Mouse (Mus musculus) MEL (cell line): ENCODE measurements around the gene Ccndbp1. TPM values are rescaled to one million over a fixed set of nuclear protein-coding genes. Genes with fewer than 3 reads are reported as not detected.
A peak's percentile ranks its signal among the peaks of the same experiment; 100 is the strongest.

Source experiments
- DNase-seq: peaks from one replicate; pipeline ENCODE4 v3.0.0; 2011; ENCODE audit warnings: low read depth, low spot score
- H3K27ac ChIP-seq: 2 replicates; pipeline ENCODE4 v1.5.1; 2012; ENCODE audit warnings: low read depth, mild to moderate bottlenecking, control low read depth, low read length, moderate library complexity; ENCODE audit not compliant: control insufficient read depth
- H3K27me3 ChIP-seq, 2 experiments: fragments of 150-350 bp in 1 of 2; sonication (generic) in 1 of 2; 2 replicates each; pipeline ENCODE4 v1.6.1; 2012; ENCODE audit warnings: low read length in 2 of 2, mild to moderate bottlenecking in 2 of 2, improper control_type of control experiment in 1 of 2, moderate library complexity in 1 of 2; ENCODE audit not compliant: insufficient read depth in 2 of 2, control insufficient read depth in 1 of 2
- H3K36me3 ChIP-seq, 2 experiments: 2 replicates each; pipeline ENCODE4 v1.6.1; 2012 to 2014; ENCODE audit warnings: low read length in 2 of 2, improper control_type of control experiment in 1 of 2, inconsistent platforms in 1 of 2, mild to moderate bottlenecking in 1 of 2; ENCODE audit not compliant: insufficient read depth in 2 of 2, control insufficient read depth in 1 of 2
- H3K4me1 ChIP-seq, 2 experiments: fragments of 150-350 bp in 1 of 2; sonication (generic) in 1 of 2; 2 replicates each; pipeline ENCODE4 v1.6.1; 2012; ENCODE audit warnings: low read length in 2 of 2, improper control_type of control experiment in 1 of 2, mild to moderate bottlenecking in 1 of 2; ENCODE audit not compliant: insufficient read depth in 2 of 2, control insufficient read depth in 1 of 2
- H3K4me3 ChIP-seq, 2 experiments: fragments of 150-350 bp in 1 of 2; sonication (generic) in 1 of 2; 2 replicates each; pipeline ENCODE4 v1.5.1; 2012; ENCODE audit warnings: low read depth in 2 of 2, low read length in 2 of 2, mild to moderate bottlenecking in 2 of 2, moderate library complexity in 2 of 2, control low read depth in 1 of 2, improper control_type of control experiment in 1 of 2; ENCODE audit not compliant: control insufficient read depth in 1 of 2, insufficient read depth in 1 of 2
- H3K79me2 ChIP-seq: 2 replicates; pipeline ENCODE4 v1.6.1; 2012; ENCODE audit warnings: mild to moderate bottlenecking, low read length, moderate library complexity; ENCODE audit not compliant: control insufficient read depth, poor library complexity, insufficient read depth
- H3K9ac ChIP-seq: 2 replicates; pipeline ENCODE4 v1.6.1; 2012; ENCODE audit warnings: low read depth, mild to moderate bottlenecking, control low read depth, low read length, moderate library complexity; ENCODE audit not compliant: control insufficient read depth, poor library complexity, severe bottlenecking
- H3K9me3 ChIP-seq: fragments of 150-350 bp; sonication (generic); replicated peaks from 2 replicates; pipeline ENCODE4 v1.6.1; 2012; ENCODE audit warnings: mild to moderate bottlenecking, low read length, improper control_type of control experiment, moderate library complexity; ENCODE audit not compliant: insufficient read depth
- BHLHE40 ChIP-seq: IDR thresholded peaks from 2 replicates; pipeline ENCODE4 v1.6.1; 2012; ENCODE audit warnings: low read depth, mild to moderate bottlenecking, inconsistent platforms, low read length, improper control_type of control experiment, borderline replicate concordance
- CHD2 ChIP-seq: IDR thresholded peaks from 2 replicates; pipeline ENCODE4 v1.6.1; 2011; ENCODE audit warnings: low read length, improper control_type of control experiment
- CTCF ChIP-seq, 3 experiments: IDR thresholded peaks in 2 of 3; conservative IDR thresholded peaks in 1 of 3; 2 replicates each; pipeline ENCODE4 v1.5.1; 2011 to 2012; ENCODE audit warnings: low read length in 3 of 3, low read depth in 2 of 3, mild to moderate bottlenecking in 2 of 3, improper control_type of control experiment in 1 of 3, inconsistent platforms in 1 of 3, mixed read lengths in 1 of 3, moderate library complexity in 1 of 3; ENCODE audit not compliant: control insufficient read depth in 1 of 3, insufficient read depth in 1 of 3, poor library complexity in 1 of 3, severe bottlenecking in 1 of 3
- ETS1 ChIP-seq: IDR thresholded peaks from 2 replicates; pipeline ENCODE4 v1.6.1; 2012; ENCODE audit warnings: low read depth, mild to moderate bottlenecking, inconsistent platforms, low read length, improper control_type of control experiment, moderate library complexity
- GABPA ChIP-seq: IDR thresholded peaks from 2 replicates; pipeline ENCODE4 v1.6.1; 2012; ENCODE audit warnings: low read depth, mild to moderate bottlenecking, inconsistent platforms, low read length, improper control_type of control experiment, moderate library complexity
- HCFC1 ChIP-seq: IDR thresholded peaks from 2 replicates; pipeline ENCODE4 v1.6.1; 2012; ENCODE audit warnings: low read depth, mild to moderate bottlenecking, inconsistent platforms, low read length, improper control_type of control experiment, moderate library complexity
- JUND ChIP-seq: IDR thresholded peaks from 2 replicates; pipeline ENCODE4 v1.6.1; 2011; ENCODE audit warnings: low read depth, mild to moderate bottlenecking, improper control_type of control experiment, low read length
- MXI1 ChIP-seq: IDR thresholded peaks from 2 replicates; pipeline ENCODE4 v1.6.1; 2011; ENCODE audit warnings: mild to moderate bottlenecking, low read depth, low read length, improper control_type of control experiment
- MYB ChIP-seq: IDR thresholded peaks from 2 replicates; pipeline ENCODE4 v1.6.1; 2011; ENCODE audit warnings: mild to moderate bottlenecking, low read depth, low read length, improper control_type of control experiment
- MYC ChIP-seq: IDR thresholded peaks from 2 replicates; pipeline ENCODE4 v1.6.1; 2011; ENCODE audit warnings: low read depth, mild to moderate bottlenecking, low read length, improper control_type of control experiment, moderate library complexity
- NELFE ChIP-seq: IDR thresholded peaks from 2 replicates; pipeline ENCODE4 v1.6.1; 2011; ENCODE audit warnings: low read depth, low read length, improper control_type of control experiment
- NRF1 ChIP-seq: IDR thresholded peaks from 2 replicates; pipeline ENCODE4 v1.6.1; 2014; ENCODE audit warnings: low read depth, mild to moderate bottlenecking, inconsistent platforms, low read length, improper control_type of control experiment, moderate library complexity; ENCODE audit not compliant: poor library complexity, insufficient read depth, severe bottlenecking
- POLR2A ChIP-seq, 2 experiments: IDR thresholded peaks; 2 replicates each; pipeline ENCODE4 v1.6.1; 2011 to 2012; ENCODE audit warnings: low read length in 2 of 2, mild to moderate bottlenecking in 2 of 2, control low read depth in 1 of 2, improper control_type of control experiment in 1 of 2, low read depth in 1 of 2, moderate library complexity in 1 of 2; ENCODE audit not compliant: control insufficient read depth in 1 of 2, insufficient read depth in 1 of 2, poor library complexity in 1 of 2
- POLR2AphosphoS2 ChIP-seq: IDR thresholded peaks from 2 replicates; pipeline ENCODE4 v1.6.1; 2011; ENCODE audit warnings: low read length, improper control_type of control experiment
- RAD21 ChIP-seq: IDR thresholded peaks from 2 replicates; pipeline ENCODE4 v1.6.1; 2011; ENCODE audit warnings: mild to moderate bottlenecking, low read depth, low read length, improper control_type of control experiment
- RCOR1 ChIP-seq: IDR thresholded peaks from 2 replicates; pipeline ENCODE4 v1.6.1; 2012; ENCODE audit warnings: low read depth, mild to moderate bottlenecking, inconsistent platforms, low read length, improper control_type of control experiment
- SIN3A ChIP-seq: IDR thresholded peaks from 2 replicates; pipeline ENCODE4 v1.6.1; 2012; ENCODE audit warnings: low read length, improper control_type of control experiment, inconsistent platforms
- SMC3 ChIP-seq: IDR thresholded peaks from 2 replicates; pipeline ENCODE4 v1.6.1; 2011; ENCODE audit warnings: low read depth, low read length, improper control_type of control experiment
- TAL1 ChIP-seq: IDR thresholded peaks from 2 replicates; pipeline ENCODE4 v1.6.1; 2012; ENCODE audit warnings: mild to moderate bottlenecking, inconsistent platforms, low read length, moderate library complexity, mixed read lengths
- TBP ChIP-seq: IDR thresholded peaks from 2 replicates; pipeline ENCODE4 v1.8.0; 2011; ENCODE audit warnings: low read depth, low read length, improper control_type of control experiment
- TCF12 ChIP-seq: IDR thresholded peaks from 2 replicates; pipeline ENCODE4 v1.6.1; 2014; ENCODE audit warnings: low read depth, mild to moderate bottlenecking, inconsistent platforms, low read length, improper control_type of control experiment, moderate library complexity
- USF1 ChIP-seq: IDR thresholded peaks from 2 replicates; pipeline ENCODE4 v1.6.1; 2014; ENCODE audit warnings: low read depth, mild to moderate bottlenecking, inconsistent platforms, low read length, improper control_type of control experiment, moderate library complexity
- ZNF384 ChIP-seq: IDR thresholded peaks from 2 replicates; pipeline ENCODE4 v1.6.1; 2012; ENCODE audit warnings: low read depth, mild to moderate bottlenecking, inconsistent platforms, low read length, improper control_type of control experiment
- polyA plus RNA-seq, 2 experiments: library from polyadenylated mRNA; stranded (reverse) in 1 of 2; unstranded in 1 of 2; fragments of >175 nt in 1 of 2; fragments of >200 nt in 1 of 2; gene quantifications; 2 replicates each; pipeline versions ENCODE4 v1.2.1 to v1.2.4; 2012; ENCODE audit warnings: low replicate concordance in 2 of 2, low read depth in 1 of 2; ENCODE audit not compliant: insufficient read length in 2 of 2, insufficient read depth in 1 of 2, missing spikeins in 1 of 2
- total RNA-seq: library from RNA; depleted of rRNA; stranded (reverse); fragments of 300-350 nt; gene quantifications from 2 replicates; pipeline ENCODE4 v1.2.3, GENCODE M21; 2012

The Ccndbp1 gene
- total and polyA plus RNA-seq, 3 experiments = 25.7 to 250 (median 26.1) TPM

GRCm38 (mm10) chr2:120972964-120973363, 35.2 kb upstream of the Ccndbp1 start:
- no peak overlapping the region for H3K27ac ChIP-seq
- no peak overlapping the region for H3K9ac ChIP-seq
- DNase-seq = peak; percentile 45
- peaks cover 10% of the 10 kb centered on the region for H3K79me2 ChIP-seq
- H3K27me3 ChIP-seq = no peaks in the 10 kb centered on the region
- H3K9me3 ChIP-seq = no peaks in the 10 kb centered on the region
- H3K4me3 ChIP-seq = no peak overlapping the region
- H3K4me1 ChIP-seq = peaks cover 2 to 13% of the 10 kb centered on the region in 2 experiments
- peaks cover 0 to 21% of the 10 kb centered on the region in 2 experiments; a peak in 2 of 4 replicates for H3K36me3 ChIP-seq
- TF ChIP-seq ZNF384 (no peak), USF1 (no peak), TAL1 (no peak), NELFE (no peak), RAD21 (no peak)

- Histone ChIP-seq H3K79me2 (no peaks in the 10 kb centered on the region; the same call in 1 of the 2 replicates), H3K4me3 (peak overlapping the region; percentile 21 to 59), H3K27me3 (no peaks in the 10 kb centered on the region), H3K4me1 (peaks cover 0 to 15% of the 10 kb centered on the region in 2 experiments; a peak in 3 of 4 replicates), H3K9me3 (no peaks in the 10 kb centered on the region), H3K27ac (no peak overlapping the region), H3K36me3 (peaks cover 0 to 9% of the 10 kb centered on the region in 2 experiments; a peak in 2 of 4 replicates), H3K9ac (peak overlapping the region; percentile 79)
- peak; percentile 78 for DNase-seq
- TF ChIP-seq BHLHE40 (no peak), MYC (0 out of 2 replicates have a peak, but pooled peaks have one; percentile 21), MXI1 (no peak), SMC3 (peak; percentile 52), NELFE (no peak), TCF12 (no peak), CTCF (IDR thresholded peaks at IDR 0.05 in 2 of 3, conservative IDR thresholded peaks at IDR 0.05 in 1 of 3; ENCODE audit: control insufficient read depth in 1 of 3, insufficient read depth in 1 of 3, low read depth in 2 of 3, low read length in 3 of 3, poor library complexity in 1 of 3, severe bottlenecking in 1 of 3) (peak; percentile 45 to 75 (median 72)), TBP (peak; percentile 75; the same call in 1 of the 2 replicates), RAD21 (peak; percentile 30)
Observed at GRCm38 (mm10) chr2:120976308-120976707, 31.9 kb upstream of the Ccndbp1 start.

GRCm38 (mm10) chr2:120976990-120977925, 30.9 kb upstream of the Ccndbp1 start, which contains the start of gene Tmem62:
Gene Tmem62, plus strand, starts transcription at chr2:120977017.
- peak; percentile 66 for DNase-seq
- Histone ChIP-seq H3K27me3 (no peaks in the 10 kb centered on the region), H3K4me1 (peaks cover 0 to 12% of the 10 kb centered on the region in 2 experiments; a peak in 3 of 4 replicates), H3K9ac (peak within 1 kb of the TSS; percentile 79), H3K4me3 (peak within 1 kb of the TSS; percentile 59 to 92), H3K9me3 (no peaks in the 10 kb centered on the region), H3K79me2 (no peaks in the 10 kb centered on the region; the same call in 1 of the 2 replicates), H3K36me3 (peaks cover 0 to 5% of the 10 kb centered on the region in 2 experiments; a peak in 2 of 4 replicates), H3K27ac (peak within 1 kb of the TSS; percentile 43)
- TF ChIP-seq HCFC1 (peak; percentile 39; the same call in 1 of the 2 replicates), RCOR1 (no peak), TCF12 (peak; percentile 35; the same call in 1 of the 2 replicates), CHD2 (no peak), GABPA (no peak), POLR2A (IDR thresholded peaks at IDR 0.05; ENCODE audit: control insufficient read depth in 1 of 2, insufficient read depth in 1 of 2, low read depth in 1 of 2, low read length in 2 of 2, poor library complexity in 1 of 2) (peak in 1 of 2 experiments; percentile 45; a peak in 1 of 4 replicates), JUND (no peak), RAD21 (no peak), ETS1 (no peak), SMC3 (no peak), NRF1 (no peak), POLR2AphosphoS2 (no peak), USF1 (no peak), SIN3A (no peak; the same call in 1 of the 2 replicates), ZNF384 (no peak), MYB (no peak)
